Mouse (Mus musculus) lung, postnatal 4 days (tissue): ENCODE data around the gene Gm45713.
"Not testable (repeated sequence)": the region's sequence is repeated elsewhere in the genome, so short reads cannot be mapped to it uniquely, and the experiment has no call there.

ENCODE experiments used
- DNase-seq, 2 experiments: peaks; one replicate each; pipeline ENCODE4 v3.0.0; 2021

Gm45713 gene

DNA sequence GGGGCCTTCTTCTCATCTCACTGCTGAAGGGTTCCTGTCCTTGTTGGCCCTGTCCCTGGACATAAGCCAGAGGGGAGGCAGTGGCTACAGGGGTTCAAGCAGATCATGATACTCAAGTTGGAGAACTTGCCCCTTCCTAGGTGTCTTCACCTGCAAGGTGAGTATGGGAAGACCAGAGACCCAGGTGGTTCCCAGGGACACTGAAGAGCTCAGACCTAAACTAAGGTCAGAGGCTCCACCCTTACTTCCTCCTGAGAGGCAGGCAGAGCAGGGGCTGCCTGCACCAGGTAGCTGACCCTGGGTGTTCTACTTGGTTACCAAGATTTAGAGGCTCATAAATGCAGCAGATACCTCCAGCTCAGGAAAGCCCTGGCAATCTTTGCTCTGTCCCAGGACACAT is 14.1 kb downstream of the Gm45713 start:
- no peak for DNase-seq

DNA sequence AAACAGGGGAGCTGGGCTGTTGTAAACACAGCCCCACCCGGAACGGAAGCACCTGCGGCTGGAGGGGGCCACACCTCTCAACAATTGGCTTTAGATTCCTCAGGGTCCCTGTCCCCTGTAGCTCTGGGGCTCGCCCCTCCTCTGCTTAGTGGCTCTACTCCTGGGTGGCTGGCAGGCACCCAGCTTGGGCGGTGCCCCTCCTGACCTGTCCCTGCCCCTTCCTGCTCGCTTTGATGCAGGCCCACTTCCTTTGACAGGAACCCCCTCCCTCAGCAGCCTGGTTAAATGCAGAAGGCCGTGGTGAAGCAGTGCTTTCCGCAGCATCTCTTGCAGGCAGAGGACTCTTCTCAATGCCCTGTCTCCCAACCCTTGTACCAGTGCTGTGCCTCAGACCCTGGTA is 14.6 kb downstream of the Gm45713 start:
- DNase-seq = peak; percentile 82 to 90

DNA sequence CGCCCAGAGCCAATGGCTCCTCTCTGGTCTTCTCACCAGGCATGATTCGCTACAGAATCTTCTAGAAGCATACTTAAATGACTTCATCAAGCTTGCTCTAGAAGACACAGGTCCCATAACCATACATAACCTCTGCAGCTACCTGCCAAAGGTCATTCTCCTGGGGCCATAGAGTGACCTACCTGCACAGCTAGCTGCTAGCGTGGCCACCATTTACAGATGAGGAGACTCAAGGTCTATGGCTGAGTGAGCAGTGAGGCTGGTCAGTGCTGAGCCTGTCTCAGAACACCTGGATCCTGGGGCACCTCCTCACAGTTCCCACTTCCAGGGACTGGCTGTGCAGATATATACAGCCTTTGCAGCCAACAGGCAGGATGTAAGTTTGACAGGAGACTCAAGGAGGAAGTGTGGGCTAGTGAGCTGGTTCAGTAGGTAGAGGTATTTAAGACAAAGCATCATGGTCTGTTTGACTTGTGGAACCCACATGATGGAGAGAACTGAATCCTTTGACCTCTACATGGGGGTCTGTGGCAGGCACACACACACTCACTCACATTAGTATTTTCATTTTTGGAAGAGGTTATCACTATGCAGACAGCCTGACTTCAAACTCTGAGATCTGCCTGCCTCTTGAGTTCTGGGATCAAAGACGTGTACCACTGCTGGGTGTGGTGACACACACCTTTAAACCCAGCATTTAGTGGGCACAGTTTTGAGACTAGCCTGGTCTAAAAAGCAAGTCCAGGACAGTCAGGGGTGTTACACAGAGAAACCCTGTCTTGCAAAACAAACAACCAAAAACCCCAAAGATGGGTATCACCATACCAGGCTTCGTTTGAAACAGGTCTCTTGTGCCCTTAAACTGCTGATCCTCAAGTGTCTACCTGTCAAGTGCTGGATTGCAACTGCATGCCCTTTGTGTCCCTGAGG is 16.0 kb downstream of the Gm45713 start:
- no peak for DNase-seq

DNA sequence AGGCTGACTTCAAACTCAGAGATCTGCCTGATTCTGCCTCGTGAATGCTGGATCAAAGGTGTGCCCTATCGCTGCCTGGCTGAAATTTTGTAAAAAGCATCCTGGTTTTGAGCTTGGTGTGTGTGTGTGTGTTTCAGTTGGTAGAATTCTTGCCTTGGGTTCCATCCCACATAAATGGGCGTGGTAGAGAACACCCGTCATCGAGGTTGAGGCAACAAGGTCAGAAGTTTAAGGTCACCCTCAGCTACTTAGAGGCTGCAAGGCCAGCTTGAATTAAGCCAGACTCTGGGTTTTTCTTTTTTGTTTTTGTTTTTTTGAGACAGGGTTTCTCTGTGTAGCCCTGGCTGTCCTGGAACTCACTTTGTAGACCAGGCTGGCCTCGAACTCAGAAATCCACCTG is 17.7 kb downstream of the Gm45713 start:
- no peak for DNase-seq

DNA sequence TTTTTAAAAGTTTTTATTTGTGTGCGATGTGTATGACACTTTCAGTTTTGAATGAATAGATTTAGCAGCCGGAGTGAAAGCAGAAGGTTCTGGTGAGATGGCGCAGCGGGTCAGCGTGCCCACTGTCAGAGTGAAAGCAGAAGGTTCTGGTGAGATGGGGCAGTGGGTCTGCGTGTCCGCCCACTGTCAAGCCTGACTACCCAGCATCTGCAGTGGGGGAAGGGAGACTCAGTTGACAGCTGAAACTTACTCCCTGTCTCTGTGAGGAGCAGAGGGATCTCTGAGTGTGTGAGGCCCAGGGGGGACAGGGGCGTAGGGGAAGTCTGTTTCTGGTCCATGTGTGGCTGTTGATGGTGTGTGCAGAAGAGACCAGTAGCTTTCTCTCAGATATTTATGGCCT is 18.5 kb downstream of the Gm45713 start:
- no peak for DNase-seq

DNA sequence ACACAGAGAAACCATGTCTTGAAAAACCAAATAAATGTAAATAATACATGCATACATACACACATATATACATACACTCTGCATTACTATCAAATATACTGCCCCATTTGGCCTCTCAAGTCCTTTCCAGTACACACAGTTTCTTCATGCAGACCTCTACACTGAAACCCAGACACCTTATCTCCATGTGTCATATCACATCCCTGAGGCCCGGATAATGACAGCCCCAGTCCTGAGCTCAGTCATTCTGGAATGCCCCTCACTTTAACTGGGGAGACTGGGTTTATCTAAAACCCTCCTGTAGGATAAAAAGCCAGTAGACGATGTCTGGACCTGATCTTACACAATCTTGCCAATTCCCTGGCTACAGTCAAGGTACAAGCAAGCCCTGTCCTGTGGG is 22.6 kb downstream of the Gm45713 start:
- no peak for DNase-seq

DNA sequence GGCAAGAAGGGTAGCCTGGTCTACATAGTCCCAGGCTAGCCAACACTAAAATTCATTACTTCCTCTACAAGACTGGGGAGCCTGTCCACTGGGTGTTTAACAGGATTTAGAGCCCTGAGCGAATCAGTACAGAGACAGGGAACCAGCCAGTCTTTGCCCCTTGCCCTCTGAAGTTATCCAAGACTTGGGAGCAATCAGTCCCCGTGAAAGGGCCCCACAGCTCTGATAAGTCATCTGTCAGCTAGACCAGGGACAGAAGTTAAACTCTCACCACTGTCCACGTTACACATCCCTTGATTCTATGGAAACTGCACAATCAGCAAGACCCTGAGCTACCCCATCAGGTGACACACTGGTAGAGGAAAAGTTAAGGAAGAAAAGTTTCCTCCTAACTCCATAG is 23.5 kb downstream of the Gm45713 start:
- DNase-seq = no peak

DNA sequence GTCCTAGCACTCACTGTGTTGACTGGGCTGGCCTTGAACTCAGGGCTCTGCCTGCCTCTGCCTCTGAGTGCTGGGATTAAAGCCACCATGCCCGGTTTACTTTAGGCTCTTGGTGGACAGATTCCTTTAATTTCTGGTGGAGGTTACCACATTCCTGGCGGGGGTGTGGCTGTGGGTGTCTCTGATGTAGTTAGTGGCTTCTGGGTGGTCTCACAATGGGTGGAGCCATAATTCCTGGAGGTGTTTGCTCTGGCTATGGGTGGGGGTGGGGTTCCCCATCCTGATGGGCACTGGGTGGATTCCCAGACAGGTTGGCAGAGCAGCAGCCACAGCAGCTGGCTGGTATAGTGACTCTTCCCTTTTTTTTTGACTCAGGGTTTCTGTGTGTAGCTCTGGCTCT is 24.1 kb downstream of the Gm45713 start:
- no peak for DNase-seq

DNA sequence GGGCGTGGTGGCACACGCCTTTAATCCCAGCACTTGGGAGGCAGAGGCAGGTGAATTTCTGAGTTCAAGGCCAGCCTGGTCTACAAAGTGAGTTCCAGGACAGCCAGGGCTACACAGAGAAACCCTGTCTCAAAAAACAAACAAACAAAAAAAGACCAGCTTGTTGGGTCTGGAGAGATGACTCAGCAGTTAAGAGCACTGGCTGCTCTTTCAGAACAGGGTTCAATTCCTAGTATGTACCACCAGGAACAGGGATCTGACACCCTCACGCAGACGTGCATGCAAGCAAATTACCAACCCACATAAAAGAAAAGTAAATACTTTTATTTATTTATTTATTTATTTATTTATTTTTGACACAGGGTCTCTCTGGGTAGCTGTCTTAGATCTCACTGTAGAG is 25.9 kb downstream of the Gm45713 start:
- not testable (repeated sequence) for DNase-seq

DNA sequence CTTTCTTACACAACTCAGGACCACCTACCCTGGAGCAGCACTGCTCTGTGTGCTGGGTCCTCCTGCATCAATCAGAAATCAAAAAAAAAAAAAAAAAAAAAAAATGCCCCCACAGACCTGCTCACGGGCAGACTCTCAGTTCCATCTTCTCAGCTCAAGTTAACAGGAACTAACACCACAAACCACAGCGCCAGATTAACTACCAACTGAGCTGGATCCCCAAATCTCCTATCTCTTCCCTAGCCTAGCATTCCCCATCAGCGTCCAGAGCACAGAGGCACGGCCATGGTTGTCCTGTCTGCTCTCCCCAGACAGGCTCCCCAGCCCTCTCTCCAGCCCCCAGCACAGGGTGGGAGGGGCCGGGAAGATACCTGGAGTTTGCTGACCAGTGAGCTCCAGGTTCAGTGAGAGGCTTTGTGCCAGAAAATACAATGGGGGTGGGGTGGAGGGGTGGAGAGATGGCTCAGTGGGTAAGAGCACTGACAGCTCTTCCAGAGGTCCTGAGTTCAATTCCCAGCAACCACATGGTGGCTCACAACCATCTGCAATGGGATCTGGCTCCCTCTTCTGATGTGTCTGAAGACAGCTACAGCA is 28.9 kb downstream of the Gm45713 start:
- no peak for DNase-seq

DNA sequence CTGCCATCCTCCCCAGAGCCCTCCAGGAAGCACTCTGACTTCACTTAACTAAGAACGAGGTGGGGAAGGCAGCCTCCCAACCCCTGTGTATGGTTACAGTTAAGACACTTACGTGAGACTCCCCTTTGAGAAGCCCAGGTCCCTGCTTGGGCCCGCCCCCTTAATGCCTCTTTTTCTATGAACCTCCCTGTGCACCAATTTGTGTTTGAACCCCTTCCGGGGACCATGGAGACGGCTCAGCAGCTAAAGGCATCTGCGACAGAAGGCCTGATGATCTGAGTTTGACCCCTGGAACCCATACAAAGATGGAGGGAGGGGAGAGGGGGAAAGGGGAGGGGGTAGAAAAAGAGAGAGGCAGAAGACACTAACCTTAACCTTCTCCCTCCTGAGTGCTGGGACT is 29.6 kb downstream of the Gm45713 start:
- DNase-seq = no peak

DNA sequence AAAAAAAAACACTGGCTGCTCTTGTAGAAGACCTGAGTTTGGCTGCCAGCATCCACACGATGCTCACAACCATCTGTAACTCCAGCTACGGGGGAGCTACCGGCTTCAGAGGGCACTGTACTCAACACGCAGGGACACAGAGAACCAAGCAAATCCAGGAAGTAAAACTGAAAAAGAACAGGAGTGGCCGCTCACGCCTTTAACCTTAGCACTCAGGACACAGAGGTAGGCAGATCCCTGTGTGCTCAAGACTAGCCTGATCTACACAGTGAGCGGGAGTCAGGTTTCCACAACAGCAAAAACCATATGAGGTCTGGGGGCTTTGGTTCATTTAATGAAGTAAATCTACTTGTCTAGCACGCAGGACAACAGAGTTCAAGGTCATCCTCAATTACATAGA is 30.5 kb downstream of the Gm45713 start:
- no peak for DNase-seq

DNA sequence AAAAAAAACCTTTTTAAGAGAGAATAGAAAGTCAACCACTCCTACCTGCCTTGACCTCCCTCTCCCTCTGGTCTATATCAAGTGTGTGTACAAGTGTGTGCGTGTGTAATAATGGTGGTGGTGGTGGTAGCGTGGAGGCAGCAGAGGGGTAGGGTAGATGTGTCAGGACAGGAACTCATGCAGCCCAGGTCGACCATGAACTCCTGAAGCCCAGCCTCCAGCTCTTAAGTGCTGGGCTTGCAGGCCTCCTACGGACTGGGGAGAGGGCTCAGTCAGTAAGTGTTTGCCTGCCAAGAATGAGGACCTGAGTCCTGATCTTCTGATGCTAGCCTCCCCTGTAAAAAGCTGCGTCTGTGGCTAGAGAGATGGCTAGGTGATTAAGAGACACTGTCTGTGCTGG is 31.1 kb downstream of the Gm45713 start:
- DNase-seq = no peak

DNA sequence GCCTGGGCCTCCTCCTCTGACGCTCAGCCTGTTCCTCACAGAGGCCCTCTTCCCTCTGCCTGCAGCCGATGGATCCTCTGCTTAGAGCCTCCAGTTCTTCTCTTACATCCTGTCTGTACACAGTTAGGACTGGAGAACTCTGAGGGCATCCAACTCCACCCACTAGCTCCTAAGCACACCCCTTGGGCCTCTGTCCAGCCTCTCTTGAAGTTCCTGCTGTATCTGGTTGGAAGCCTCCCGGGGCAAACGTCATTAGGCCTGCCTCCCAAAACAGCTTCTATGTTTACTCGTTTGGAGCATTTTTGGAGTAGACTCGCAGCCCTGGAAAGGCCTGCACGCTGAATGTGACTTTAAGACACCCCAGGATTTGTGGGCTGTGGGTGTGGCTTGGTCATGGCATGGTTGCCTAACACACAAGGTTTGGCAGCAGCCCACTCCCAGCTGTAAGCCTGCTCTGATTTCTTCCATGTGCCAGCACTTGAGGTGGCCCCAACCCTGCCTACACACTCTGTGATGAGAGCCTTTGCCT is 32.3 kb downstream of the Gm45713 start, which contains the start of gene Fcgrt:
Gene Fcgrt, minus strand, starts transcription at position 200 of the 529 bp plus-strand sequence.
- peak; percentile 93 to 96 for DNase-seq

DNA sequence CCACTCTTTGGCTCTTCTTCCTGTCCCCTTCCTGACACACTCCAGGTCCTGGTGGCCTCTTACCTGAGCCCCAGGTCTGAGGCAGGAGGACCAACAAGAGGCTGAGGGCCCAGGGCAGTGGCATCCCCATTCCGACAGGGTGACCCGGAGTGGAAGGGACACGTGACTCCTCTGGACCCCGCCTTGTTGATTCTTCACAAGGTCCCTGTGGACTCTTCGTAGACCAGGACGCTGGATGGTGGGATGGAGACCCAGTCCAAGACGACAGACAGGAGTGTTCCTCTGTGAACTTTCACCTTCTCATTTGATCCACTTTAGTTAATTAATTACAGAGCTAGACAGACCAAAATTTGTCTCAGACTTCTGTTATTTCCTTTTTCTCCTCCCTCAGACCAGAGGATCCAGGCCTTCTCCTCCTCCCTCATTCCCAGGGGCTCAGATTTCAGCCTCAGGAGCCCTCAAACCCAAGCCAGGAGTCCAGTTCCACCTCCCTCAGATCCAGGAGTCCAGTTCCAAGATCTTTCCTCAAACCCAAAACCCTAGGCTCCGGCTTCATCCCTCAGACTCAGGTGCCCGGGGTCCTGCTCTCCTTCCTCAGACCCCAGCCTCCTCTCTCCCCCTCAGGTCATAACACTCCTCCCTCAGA is 33.0 kb downstream of the Gm45713 start:
- DNase-seq = peak in 1 of 2 experiments; percentile 40

DNA sequence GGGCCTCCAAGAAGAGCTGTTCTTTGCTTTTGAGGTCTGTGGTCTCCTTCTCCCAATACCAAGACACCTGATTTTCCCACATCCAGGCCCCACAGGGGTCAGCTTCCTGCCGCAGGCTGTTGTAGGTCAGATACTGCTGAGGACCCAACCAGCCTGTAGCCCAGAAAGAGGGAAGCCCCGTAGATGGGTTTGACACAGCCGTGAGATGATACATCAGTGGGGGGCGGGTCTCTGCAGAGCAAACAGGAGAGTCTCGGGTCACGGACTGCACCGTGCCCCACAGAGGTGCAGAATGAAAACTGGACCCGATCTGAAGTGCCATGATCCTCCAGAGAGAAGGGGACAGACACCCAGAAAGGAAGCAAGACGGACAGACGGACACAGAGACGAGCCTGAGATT is 33.6 kb downstream of the Gm45713 start:
- DNase-seq = no peak

DNA sequence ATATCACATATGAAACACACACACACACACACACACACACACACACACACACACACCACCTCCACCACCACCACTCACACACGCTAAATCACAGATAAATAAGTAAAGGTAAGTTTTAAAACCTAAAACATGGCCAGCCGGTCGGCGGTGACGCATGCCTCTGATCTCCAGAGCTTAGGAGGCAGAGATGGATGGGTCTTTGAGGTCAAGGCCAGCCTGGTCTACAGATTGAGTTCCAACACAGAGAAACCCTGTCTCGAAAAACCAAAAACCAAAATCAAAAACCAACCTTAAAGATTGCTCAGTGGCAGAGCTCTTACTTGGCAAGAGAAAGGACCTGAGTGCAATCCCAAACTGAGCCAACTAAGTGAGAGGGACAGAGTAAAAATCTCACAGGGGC is 36.0 kb downstream of the Gm45713 start:
- DNase-seq = no peak

DNA sequence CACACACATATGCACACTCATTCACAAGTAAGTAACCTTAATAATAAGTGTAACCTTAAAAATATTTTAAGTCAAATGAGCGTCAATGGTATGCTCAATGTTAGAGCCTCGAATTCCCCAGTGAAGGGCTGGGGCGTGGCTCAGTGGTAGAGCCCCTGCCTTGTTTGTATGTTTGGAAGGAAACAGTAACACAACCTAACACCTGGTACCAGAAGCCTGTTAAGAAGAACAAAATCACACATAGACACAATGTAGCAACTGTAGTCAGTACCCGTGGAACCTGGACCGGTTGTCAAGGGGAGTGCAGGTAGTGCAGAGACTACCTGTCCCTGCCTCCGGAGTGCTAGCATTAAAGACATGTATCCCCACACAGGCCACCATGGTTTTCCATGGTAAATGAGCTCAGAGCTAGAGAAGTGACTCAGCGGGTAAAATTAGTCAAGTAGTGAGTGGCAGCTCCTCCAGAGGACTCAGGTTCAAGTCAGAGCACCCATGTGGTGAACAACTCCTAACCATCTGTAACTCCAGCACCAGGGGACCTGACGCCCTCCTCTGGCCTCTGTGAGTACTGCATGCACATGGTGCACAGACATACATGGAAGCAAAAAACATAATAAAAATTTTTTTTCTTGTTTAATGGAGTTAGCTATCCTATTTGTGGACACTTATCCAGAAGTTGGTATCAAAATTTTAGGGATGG is 37.3 kb downstream of the Gm45713 start:
- DNase-seq = peak in 1 of 2 experiments; percentile 44

DNA sequence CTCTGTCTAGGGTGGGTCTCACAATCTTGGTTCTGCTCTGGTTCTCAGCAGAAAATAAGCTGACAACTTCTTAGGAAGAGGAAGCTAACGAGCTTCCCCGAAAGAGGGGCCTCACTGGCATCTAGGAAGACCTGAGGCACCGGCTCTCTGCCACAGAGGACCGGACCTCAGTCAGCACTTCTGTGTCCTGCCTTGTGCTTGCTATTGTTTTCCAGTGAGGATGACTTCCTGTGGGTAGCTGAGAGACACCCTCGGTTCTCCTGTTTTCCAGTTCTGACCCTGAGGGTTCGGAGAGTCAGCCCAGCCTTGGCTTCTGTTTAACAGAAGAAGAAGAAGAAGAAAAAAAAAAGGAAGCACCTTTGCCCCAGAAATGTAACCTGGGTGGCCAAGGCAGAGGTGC is 38.6 kb downstream of the Gm45713 start:
- DNase-seq = peak; percentile 47 to 54

DNA sequence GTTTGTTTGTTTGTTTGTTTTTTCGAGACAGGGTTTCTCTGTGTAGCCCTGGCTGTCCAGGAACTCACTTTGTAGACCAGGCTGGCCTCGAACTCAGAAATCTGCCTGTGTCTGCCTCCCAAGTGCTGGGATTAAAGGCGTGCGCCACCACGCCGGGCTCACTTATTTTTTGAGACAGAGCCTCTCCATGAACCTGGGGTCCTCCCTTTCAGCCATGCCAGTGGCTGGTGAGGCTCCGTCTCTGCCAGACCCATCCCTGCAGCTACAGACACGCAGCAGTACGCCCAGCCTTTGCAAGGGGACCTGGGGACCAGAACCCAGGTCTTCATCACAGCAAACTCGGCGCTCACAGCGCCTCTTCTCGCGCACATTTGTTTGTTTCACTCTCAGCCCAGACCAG is 40.1 kb downstream of the Gm45713 start:
- DNase-seq = not testable (repeated sequence)

DNA sequence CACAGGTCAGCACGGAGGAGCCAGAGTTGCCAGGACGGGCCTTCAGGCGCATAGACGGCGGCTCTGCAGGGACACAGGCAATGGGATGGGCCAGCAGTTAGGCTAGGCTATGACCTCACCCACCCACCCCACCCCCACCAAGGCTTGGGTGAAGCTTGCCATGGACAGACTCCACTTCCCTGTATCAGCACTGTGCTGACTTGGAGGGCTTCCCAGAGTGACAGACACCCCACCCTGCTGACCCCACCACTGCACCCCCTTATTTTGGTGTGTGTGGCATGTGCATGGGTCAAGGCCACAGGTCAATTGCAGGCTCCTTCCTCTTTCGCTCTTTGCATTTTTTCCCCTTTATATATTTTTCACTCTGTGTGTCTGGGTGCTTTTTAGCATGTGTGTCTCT is 40.7 kb downstream of the Gm45713 start:
- DNase-seq = peak in 1 of 2 experiments; percentile 38

DNA sequence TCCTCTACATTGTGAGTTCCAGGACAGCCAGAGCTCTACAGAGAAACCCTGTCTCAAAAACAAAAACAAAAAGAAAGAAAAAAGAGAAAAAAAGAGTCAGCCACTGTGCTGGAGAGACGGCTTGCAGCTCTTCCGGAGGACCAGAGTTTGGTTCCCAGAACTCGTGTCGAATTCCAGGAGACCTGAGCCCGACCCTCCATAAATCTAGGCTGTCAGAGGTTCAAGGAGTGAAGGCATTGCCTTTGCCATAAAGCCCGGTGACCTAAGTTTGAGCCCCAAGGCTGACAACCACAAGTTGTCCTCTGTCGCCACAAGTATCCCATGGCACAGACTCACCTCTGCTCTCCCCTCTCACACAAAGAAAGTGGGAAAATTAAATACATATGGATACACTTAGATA is 41.9 kb downstream of the Gm45713 start:
- no peak for DNase-seq

DNA sequence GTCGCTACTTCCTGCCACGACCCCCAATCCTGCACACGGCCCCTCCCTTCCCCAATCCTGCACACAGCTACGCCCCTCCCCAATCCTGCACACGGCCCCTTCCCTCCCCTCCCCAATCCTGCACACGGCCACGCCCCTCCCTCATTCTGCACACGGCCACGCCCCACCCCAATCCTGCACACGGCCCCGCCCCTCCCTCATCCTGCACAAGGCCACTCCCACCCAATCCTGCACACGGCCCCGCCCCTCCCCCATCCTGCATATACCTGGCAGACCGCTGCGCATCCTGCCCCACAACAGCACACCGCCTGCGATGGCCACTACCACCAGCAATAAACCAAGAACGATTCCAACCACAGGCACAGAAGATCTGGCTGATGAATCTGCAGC is 42.5 kb downstream of the Gm45713 start:
- DNase-seq = no peak
